Mouse (Mus musculus) c-Kit-negative CD71-positive TER-119-positive erythroid progenitor cells, embryonic 14.5 days (primary cell): Measurements from ENCODE around the gene Ppp2r5a.

Experiments used
- DNase-seq: peaks from one replicate; pipeline ENCODE4 v3.0.0-alpha.2; 2013; ENCODE audit warnings: low read depth, low spot score

Gene Ppp2r5a

DNA sequence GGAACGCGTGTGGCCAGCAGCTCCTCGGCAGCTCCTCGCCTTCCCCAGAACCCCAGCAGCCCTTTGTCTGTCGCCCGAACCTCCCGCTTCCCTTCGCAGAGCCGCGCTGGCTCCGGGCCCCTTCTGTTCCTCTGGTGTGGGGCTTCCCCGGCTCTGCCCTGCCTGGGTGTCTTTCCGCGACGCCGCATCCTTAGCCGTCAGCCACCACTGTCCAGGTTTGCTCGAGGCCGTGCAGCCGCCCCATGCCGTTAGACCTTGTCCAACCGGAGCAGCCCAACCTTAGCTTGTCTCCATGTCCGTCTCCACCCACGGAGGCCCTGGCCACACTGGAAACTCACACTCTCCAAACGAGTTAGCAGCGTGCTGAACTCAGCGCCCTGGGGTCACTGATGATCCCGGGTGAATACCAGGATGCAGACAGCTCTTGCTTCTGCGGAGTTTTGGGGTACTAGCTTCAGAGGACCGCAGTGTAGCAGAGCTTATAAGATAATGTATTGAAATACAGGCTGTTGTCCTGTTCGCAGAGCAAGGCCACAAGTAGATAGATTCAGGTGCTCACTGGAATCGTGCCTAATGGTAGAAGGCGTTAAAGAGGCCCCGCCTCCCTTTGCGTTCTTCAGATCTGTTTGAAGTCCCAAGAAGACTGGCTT is 76.7 kb downstream of the Ppp2r5a start:
- DNase-seq = no peak

DNA sequence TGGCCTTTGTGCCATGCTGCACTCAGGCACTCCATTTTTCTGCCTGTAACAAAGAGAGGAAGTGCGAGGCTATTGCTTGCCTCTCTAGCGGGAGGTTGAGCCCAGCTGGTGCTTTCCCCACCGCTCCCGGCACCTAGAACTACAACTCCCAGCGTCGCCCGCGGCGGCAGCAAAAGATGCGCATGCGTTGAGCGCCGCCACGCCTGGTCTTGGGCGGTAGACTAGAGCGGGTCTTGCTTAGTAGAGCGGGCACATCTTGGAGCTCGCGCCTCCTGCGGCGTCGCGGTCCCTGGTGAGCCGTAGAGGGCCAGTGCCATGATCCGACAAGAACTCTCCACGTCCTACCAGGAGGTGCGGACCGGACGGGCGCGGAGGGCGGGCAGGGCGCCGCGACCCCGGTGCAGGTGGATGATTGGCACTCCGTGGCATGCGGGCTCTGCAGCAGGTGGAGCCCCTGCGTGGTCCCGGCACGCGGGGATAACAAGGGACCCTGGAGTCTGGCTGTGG is 77.3 kb downstream of the Ppp2r5a start, which contains the start of gene Tmem206:
TSS of gene Tmem206 (plus strand) at position 187 of the 507 bp plus-strand sequence.
- peak; percentile 91 for DNase-seq

DNA sequence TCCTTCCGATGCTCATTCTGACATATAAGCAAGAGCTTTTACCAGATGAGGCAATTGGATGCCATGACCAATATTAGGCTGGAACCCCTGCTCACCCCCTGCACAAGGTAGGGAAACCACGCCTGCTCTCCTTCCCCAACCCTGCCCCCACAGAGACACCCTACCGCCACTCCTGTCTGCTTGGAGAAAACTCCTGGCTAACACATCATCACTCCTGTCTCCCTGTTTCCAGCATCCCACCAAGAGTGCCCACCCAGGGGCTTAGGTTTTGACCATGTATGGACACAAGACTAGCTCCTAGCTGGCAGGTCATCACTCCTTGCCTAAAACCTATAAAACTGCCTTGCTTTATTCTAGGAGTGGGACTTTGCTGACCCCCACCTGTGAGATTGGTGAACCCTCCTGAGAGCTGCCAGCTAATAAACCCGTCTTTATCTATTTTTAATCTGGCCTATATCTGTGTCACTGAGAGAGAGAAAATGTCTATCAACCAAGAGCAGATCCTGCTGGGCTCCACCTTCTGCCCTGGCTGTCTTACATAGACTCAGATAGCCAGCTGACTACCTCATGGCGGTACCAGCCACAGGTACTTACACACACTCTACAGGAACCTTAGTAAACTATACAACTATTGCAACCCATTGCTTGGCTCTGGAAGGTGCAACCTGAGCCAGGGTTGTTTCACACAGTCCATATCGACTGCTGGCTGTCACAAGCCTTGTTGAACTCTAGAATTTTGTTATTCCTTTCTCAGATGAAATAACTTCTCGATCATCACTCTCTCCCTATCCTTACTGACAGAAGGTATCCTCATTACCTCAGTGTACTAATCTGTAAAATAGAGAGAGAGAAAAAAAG is 78.1 kb downstream of the Ppp2r5a start:
- DNase-seq = no peak

DNA sequence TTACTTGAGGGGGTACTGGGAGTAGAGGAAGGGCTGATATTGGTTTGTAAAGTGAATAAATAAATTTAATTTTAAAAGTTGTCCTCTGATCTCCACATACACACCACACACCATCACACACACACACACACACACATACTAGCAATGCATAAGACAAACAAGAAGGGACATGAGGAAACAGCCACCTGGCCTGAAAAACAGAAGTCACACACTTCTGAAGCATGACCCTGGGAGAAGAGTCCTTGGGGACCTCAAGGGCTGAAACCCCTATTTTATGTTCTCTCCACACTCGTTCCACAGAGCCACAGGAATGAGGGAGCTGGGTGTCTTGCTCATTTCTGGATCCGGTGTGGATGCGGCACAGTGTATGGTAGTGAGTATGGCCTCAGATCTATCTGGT is 79.7 kb downstream of the Ppp2r5a start:
- DNase-seq = no peak

DNA sequence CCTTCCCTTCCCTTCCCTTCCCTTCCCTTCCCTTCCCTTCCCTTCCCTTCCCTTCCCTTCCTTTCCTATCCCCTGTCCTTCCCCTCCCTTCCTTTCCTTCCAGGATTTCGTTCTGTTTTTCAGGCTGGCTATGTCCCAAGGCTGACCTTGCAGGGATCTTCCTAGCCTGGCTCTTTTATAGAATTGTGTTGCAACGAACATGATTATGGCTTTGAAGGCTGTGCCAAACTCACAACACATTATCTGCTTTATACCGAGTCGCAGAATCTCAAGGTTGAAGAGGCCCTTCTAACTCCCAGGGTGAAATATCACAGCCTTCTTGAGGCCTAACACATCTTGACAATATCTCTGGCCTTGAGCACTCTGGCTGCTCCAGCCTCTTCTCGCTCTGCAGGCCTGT is 84.4 kb downstream of the Ppp2r5a start:
- DNase-seq = no peak

DNA sequence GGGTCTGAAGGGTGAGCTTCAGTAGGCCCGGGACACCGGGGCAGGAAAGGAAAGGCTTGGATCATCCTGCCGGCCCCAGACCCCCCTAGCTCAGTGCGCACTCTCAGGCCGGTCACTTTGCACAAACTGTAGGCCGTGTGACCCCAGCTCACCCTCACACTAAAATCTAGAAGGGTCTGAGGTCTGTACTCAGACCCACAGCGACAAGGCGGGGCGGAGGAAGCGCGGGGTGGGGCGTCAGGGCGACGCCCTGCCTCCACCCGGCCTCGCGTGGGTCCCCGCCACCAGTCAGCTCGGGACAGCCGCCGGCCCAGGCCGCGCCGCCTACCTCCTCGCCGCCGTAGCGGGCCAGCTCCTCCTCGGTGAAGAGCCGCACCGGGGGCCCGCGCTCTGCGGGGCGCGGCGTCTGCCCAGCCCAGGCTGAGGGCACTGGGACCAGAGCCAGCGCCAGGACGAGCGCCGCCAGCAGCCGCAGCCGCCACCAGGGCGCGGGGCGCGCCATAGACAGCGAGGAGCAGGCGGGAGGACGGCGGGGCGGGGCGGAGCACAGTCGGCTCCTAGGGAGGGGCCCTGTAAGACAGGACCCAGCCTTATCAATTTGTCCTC is 85.4 kb downstream of the Ppp2r5a start, which contains the start of gene Nenf:
TSS of gene Nenf (minus strand) at position 604 of the 606 bp plus-strand sequence.
- DNase-seq = peak; percentile 75

DNA sequence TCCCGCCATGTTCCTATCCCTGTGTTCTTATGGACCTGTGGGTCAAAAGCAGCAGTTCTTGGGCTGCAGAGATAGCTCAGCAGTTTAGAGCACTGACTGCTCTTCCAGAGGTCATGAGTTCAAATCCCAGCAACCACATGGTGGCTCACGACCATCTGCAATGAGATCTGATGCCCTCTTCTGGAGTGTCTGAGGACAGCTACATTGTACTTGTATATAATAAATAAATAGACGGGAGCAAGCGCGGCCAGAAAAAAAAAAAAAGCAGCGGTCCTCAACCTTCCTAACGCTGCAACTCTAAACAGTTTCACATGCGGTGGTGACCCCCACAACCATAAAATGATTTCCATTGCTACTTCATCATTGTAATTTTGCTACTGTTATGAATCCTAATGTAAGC is 86.3 kb downstream of the Ppp2r5a start:
- no peak for DNase-seq

DNA sequence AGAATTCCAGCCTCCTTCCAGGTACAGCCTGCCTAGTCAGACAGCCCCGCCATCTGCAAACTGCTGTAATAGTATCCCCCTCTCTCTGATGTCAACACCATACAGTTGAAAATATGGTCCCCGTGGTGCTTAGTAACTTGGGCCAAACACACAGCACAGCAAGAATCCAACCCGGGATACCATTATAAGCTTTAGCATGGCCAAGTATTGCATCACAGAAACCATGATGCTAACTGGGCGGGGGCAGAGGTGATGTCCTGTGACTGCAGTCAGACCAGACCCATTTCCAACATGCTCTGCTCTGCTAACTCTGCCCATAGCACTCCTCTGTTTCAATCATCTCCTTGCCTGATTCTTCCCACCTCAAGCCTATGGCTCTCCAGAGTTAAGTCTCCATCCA is 89.1 kb downstream of the Ppp2r5a start:
- DNase-seq = no peak

DNA sequence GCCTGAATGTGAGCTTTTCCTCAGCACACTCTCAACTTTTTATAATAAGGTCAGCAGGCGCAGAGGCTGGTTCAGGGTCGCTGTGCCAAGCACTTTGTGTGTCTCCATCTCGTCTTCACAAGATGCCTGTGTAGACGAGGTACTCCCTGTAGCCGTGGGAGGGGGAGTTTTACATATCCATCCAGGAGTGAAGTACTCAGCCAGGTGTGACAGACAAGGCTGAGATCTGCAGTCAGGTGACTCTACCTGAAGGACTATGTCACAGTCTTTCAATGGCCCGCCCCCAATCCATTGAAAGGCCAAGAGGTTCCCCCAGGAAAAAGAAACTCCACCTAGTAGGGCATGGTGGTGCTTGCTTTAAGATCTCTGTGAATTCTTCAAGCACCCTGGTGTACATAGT is 89.9 kb downstream of the Ppp2r5a start:
- DNase-seq = no peak

DNA sequence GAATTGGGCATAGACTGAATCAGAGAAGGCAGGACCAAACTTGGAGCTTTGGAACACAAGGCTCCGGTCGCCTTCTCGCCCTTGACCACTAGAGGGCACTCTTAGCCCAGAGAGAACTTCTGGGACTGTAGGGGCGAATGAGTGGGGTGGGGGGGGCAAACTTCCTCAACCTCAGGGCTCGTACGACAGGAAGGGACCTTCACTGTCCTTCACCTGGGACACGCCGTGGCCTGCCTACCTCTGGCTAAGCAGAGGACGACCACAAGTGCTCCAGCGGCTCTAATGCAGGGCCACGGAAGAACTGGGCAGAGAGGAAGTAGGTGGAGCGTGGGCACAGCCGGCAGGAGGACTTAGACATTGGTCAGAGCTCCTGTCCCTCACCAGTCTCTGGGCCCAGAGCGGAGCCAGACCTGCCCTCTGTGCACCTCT is 90.5 kb downstream of the Ppp2r5a start:
- DNase-seq = peak; percentile 69

DNA sequence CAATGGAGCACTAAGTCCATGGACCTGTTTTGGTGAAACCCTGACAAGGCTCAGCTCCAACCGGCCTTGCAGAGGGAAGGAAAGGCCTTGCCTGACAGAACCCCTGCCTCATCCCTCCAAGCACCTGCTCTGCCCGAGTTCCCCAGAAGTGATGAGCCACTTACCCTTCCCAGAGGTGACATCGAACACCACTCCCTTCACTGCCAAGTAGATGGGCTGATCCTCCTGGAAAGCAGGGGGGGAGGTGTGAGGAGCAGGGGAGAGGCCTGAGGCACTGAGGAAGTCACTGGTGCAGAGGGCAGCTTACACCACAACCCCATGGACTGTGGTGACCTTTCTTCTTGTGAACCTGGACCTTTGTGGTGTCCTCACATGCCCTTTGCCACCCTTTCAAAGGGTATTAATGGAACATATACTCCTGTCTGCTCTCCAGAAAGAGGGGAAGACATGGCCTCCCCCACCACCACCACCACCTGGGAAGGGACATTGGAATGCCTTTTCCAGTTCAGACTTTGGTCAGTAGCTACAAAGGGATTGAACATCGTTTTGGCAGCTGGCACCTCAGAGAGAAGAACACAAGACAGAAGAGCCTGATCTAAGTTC is 91.7 kb downstream of the Ppp2r5a start:
- no peak for DNase-seq

DNA sequence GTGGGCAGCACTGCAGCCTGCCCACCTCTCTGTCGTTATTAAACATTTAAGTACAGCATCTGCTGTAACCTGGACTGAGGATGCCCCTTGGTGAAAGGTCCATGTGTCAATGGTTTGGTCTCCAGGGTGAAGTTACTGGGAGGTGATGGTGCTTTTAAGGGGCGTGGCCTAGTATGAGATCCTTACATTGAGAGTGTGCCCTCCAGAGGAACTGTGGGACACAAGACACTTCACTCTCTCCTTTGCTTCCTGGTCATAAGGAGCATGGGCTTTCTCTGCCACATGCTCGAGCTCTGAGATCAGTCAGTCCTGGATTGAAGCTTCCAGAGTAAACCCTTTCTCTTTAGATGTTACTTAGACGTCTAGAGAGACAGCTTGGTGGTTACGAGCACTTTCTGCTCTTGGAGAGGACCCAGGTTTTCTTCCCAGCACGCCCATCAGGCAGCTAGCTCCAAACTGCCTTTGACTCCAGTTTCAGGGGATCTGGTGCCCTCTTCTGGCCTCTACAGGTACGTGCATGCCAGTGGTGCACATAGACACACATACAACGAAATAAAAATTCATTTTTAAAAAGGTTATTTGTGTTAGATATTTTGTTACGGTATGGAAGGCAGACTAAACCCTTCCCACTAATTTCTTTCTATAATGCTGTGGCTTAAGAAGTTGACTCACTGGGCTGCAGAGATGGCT is 95.2 kb downstream of the Ppp2r5a start:
- DNase-seq = no peak

DNA sequence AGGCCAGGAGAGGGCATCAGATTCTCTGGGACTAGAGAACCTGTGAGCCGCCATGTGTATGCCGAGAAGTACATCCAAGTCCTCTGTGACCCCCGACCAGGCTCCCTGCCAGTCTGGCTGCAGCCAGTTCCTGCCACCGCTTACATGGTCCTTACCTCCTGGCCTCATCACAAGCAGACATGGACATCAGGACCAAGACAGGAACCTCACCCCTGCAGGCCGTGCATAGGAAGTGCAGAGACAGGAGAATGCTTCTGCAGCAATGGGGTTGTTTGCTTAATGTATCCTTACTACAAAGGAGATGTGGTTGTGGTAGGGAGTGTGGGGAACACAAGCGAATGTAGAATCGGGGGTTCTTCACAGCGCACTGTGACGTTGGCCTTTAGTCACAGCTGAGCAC is 96.8 kb downstream of the Ppp2r5a start:
- DNase-seq = no peak

DNA sequence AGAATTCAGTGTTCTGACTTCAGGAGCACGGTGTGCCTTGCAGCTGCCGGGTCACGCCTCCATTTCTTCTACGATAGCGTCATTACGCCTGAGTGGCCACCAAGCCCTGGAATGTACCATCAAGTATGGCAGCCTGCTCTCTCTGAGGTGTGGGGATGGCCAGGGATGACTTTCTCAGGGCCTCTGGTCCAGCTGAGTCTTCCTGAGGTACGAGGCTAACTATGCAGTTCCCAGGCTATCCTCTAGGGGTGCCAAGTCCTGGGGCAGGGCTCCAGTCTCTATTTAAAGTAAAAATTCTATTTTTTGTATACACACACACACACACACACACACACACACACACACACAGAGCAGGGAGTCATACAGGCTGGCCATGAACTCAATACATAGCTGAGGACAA is 97.5 kb downstream of the Ppp2r5a start:
- no peak for DNase-seq

DNA sequence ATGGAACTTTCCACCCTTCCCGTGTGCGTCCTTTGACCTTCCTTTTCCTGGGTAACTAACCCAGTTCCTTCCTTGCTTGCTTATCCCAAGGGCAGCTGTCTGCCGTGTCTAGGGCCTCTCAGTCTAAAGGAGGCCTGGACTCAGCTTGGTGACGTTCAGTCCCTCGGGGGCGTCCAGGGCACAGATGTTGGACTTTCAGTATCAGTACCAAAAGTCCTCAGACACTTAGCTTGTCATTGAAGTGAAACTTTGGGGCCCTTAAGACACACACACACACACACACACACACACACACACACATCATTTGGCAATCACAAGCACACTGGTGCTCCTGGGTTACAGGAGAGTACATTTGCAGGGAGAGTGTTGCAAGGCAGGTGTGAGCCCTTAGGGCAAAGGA is 98.9 kb downstream of the Ppp2r5a start:
- DNase-seq = no peak

DNA sequence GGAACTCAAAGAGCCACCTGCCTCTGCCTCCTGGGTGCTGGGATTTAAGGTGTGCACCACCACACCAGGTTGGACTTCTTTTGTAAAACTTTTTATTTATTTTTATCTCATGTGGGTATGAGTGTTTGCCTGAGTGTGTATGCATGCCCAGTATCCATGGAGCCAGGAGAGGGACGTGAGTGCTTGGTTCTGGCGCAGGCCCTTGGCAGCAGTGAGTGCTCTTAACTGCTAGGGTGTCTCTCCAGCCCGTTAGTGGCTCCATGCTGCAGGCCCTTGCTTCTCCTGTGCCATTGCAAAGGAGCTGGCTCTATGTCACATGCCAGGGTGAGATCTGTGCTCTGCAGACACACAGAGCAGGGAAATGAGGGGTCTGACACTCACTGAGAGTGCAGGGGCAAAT is 99.3 kb downstream of the Ppp2r5a start:
- no peak for DNase-seq
